Mouse (Mus musculus): ENCODE measurements around the gene Ahnak. TPM values are rescaled to one million over a fixed set of nuclear protein-coding genes. Genes with fewer than 3 reads are reported as not detected.

Gene Ahnak
- polyA plus RNA-seq, 1 experiment from 2014 or later, result 15.1 TPM

DNA sequence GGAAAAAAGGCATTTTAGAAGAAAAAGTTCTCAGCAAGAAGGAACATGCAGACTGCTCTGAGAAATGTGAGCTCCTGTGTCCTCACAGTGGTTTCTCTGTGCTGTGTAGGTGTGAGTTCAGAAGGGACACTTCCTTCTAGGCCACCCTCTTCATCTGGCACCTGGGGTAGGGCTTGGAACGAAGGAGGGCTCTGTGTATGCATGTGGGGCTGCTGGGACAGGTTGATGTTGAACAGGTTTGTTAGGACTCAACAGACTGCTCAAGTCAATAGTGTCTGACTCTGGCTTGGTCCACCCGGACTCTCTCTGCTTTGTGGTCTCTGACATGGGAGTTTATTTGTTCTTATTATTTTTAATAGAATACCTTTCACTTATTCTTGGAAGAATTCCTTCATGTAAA, 81.2 kb downstream of the Ahnak start:
- no peak for DNase-seq (ENCODE audit: low spot score)
- peaks cover 36% of the 10 kb centered on the region for H3K4me1 ChIP-seq
- WGBS, result 71% methylated on average over 2 of the region's 2 CpGs
- no peaks in the 10 kb centered on the region for H3K36me3 ChIP-seq
- H3K9me3 ChIP-seq, result no peaks in the 10 kb centered on the region
- H3K4me3 ChIP-seq, result no peak overlapping the region
- no peak overlapping the region for H3K27ac ChIP-seq
- H3K27me3 ChIP-seq (ENCODE audit: insufficient read depth, poor library complexity, severe bottlenecking), result no peaks in the 10 kb centered on the region

DNA sequence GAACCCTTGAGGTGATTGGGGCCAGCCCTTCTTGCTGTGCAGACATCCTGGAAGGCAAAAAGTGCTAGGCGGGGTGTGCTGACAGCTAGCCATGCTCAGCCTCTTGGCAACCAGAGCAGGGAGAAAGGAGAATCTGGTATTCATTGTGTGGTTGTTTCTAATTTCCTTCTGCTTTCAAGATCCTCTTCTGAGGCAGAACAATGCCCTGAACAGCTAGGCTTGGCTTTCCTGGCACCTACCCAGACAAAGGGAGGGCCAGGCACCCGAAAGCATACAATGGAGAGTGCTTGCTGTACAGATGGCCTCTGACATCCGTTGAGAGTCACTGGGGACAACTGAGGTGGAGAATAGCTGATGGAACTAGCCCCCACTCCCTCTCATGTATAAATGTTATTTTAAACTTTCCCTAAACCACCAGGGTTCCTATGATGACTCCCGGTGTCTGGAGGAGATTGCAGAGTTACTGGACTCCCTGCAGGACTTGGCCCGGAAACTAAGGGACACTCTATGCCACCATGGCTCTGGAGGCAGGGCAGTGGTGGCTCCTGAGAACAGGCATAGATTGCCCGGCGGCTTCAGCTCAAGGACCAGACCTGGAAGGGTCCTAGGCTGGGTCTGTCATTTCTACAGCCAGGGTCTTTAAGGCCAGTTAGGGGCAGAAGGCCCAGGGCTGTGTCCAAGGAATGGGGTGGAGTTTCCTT, 82.5 kb downstream of the Ahnak start:
- Histone ChIP-seq H3K27ac (peak overlapping the region; percentile 43), H3K4me1 (peaks cover 36% of the 10 kb centered on the region), H3K27me3 (ENCODE audit: insufficient read depth, poor library complexity, severe bottlenecking) (no peaks in the 10 kb centered on the region), H3K36me3 (no peaks in the 10 kb centered on the region), H3K9me3 (no peaks in the 10 kb centered on the region), H3K4me3 (no peak overlapping the region)
- DNase-seq (ENCODE audit: low spot score), result no peak
- whole genome bisulfite sequencing, result 60% methylated on average over 7 of the region's 7 CpGs

DNA sequence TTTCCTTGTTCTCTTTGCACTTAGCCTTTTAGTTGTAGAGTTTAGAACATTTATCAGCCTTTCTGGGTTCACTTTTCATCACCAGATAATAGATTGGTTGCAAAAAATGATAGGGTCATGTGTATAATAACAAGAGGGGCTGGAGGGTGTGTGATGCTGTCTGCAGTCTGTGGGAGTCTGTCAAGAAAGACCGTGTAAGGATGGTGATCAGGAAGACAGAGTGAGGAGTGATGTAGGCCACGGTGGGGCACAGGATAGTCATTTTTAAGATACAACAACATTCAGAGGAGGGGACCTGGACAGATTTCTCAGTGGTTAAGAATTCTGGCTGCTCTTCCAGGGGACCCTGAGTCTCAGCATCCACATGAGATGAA, 83.1 kb downstream of the Ahnak start:
- no peak overlapping the region for H3K4me3 ChIP-seq
- peak overlapping the region; percentile 43; the same call in 1 of the 2 replicates for H3K27ac ChIP-seq
- no peaks in the 10 kb centered on the region for H3K9me3 ChIP-seq
- DNase-seq (ENCODE audit: low spot score), result no peak
- WGBS, result 51% methylated on average over 2 of the region's 2 CpGs
- H3K4me1 ChIP-seq, result peaks cover 36% of the 10 kb centered on the region
- no peaks in the 10 kb centered on the region for H3K27me3 ChIP-seq (ENCODE audit: insufficient read depth, poor library complexity, severe bottlenecking)
- H3K36me3 ChIP-seq, result no peaks in the 10 kb centered on the region

DNA sequence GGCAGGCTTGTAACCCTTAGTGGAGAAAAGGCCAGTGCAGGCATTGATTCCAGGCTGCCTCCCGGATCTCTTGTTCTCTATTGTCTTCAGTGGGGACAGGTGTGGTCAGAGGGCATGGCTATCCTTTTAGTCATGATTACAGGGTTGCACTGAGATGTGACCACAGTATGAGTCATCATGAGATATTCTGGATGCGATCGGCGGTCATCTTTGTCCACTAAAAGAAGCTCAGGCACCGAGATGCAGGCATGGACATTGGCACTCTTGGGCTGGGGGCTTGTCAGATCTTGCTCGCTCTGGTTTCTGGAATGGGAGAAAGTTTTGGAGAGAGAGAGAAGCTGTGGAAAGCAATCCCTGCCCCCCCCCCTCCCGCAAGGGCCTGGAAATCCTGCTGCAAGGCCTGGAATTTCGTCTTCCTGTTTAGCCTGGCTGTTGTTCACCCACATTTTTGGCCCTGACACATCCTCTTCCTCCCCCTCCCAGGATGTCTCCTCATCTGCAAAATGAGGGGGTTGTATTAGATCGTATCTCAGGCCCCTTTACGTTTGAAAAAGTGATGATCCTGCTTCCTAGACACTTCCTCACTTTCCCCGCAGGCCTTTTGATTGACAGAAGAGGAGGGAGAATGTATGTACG, 84.8 kb downstream of the Ahnak start:
- no peak for DNase-seq (ENCODE audit: low spot score)
- Histone ChIP-seq H3K36me3 (no peaks in the 10 kb centered on the region), H3K4me3 (no peak overlapping the region), H3K27me3 (ENCODE audit: insufficient read depth, poor library complexity, severe bottlenecking) (no peaks in the 10 kb centered on the region), H3K4me1 (peaks cover 36% of the 10 kb centered on the region), H3K9me3 (no peaks in the 10 kb centered on the region), H3K27ac (peak overlapping the region; percentile 60)
- WGBS, result 53% methylated on average over 12 of the region's 12 CpGs

DNA sequence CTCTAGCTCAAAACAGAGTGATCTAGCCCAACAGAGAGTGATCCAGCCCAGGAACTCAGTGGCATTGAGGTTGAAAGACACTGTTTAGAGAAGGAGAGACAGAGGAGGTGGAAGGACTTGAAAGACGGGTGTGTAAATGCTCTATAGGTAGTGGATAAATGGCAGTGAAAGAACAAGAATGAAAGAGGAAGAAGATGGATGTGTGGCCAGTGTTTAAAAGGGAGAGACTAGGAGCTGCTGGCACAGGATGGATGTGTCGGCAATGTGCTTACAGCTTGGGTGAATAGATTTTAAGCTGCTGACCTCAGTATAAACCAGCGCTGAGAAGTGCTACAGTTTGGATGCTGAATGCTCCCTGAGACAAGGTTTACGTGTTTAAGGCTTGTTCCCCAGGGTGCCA, 85.3 kb downstream of the Ahnak start:
- no peaks in the 10 kb centered on the region for H3K9me3 ChIP-seq
- H3K27ac ChIP-seq, result peak overlapping the region; percentile 60
- no peak overlapping the region for H3K4me3 ChIP-seq
- H3K4me1 ChIP-seq, result peaks cover 37% of the 10 kb centered on the region
- H3K36me3 ChIP-seq, result no peaks in the 10 kb centered on the region
- WGBS, result 71% methylated on average over 4 of the region's 4 CpGs
- no peaks in the 10 kb centered on the region for H3K27me3 ChIP-seq (ENCODE audit: insufficient read depth, poor library complexity, severe bottlenecking)
- DNase-seq (ENCODE audit: low spot score), result no peak

DNA sequence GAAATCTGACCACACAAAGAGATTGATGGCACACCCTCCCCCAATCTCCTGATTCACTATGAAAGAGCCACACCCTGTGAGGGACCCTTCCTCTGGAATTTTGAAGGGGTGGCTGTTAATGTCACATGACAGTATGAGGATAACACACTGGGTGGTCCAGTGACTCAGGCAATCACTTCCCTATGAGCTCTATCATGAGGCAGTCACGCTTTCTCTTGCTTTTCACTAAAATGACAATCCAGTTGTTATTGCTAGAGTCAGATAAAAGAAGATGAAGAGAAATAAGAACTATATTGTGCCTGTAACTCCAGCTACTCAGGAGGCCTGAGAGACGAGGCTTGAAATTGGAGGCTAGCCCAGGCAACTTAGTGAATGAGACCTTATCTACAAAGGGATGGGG, 86.5 kb downstream of the Ahnak start:
- no peak overlapping the region for H3K4me3 ChIP-seq
- no peaks in the 10 kb centered on the region for H3K36me3 ChIP-seq
- H3K4me1 ChIP-seq, result peaks cover 35% of the 10 kb centered on the region
- no peaks in the 10 kb centered on the region for H3K9me3 ChIP-seq
- DNase-seq (ENCODE audit: low spot score), result no peak
- H3K27ac ChIP-seq, result no peak overlapping the region
- no peaks in the 10 kb centered on the region for H3K27me3 ChIP-seq (ENCODE audit: insufficient read depth, poor library complexity, severe bottlenecking)
- WGBS, result 76% methylated on average over 2 of the region's 2 CpGs

DNA sequence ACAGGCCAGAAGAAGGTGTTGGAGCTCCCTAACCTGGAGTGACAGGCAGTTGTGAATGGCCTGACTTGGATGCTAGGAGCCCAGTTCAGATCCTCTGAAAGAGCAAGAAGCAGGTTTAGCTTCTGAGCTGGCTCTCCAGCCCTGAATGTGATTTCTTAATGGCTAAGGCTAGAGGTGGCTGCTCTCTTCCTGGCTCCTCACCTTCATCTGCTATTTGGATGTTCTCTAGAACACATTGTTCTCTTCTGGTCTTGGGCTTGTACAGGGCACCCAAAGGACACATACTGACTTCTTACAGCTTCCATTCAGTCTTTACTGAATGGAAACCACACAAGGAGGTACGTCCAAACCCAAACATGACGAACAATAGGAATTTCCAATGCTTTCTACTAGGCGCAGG, 87.0 kb downstream of the Ahnak start:
- 92% methylated on average over 3 of the region's 3 CpGs for WGBS
- H3K27me3 ChIP-seq (ENCODE audit: insufficient read depth, poor library complexity, severe bottlenecking), result no peaks in the 10 kb centered on the region
- H3K27ac ChIP-seq, result no peak overlapping the region
- no peaks in the 10 kb centered on the region for H3K36me3 ChIP-seq
- H3K4me3 ChIP-seq, result no peak overlapping the region
- H3K9me3 ChIP-seq, result no peaks in the 10 kb centered on the region
- peaks cover 30% of the 10 kb centered on the region for H3K4me1 ChIP-seq
- no peak for DNase-seq (ENCODE audit: low spot score)

DNA sequence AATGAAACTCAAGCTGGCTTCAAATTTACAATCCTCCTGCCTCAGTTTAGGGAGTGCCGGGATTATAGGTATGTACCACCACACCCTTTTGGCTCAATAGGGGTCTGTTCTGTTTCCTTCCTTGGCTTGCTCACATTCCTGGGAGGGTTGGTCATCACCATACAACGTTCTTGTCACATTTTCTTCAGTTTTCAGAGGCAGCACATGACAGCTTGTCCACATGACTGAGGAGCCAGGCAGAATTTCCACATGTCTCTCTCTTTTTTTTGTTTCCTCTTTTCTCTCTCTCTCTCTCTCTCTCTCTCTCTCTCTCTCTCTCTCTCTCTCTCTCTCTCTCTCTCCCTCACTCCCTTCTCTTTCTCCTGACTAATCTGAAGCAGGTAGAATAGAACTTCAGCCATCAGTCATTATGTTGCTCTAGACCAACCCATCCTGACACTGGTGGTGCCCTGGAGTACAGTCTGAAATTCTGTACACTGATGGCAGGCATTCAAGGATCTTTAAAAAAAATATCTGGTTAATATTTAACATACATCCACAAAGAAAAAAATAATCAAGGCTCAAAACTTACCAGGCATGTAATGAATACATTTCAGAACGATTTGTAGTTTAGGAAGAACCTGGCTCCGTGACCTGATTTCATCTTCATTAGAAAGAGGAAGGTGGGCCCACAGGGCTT, 88.0 kb downstream of the Ahnak start:
- no peaks in the 10 kb centered on the region for H3K36me3 ChIP-seq
- peaks cover 25% of the 10 kb centered on the region for H3K4me1 ChIP-seq
- 65% methylated on average over 4 of the region's 4 CpGs for WGBS
- H3K27ac ChIP-seq, result no peak overlapping the region
- no peak for DNase-seq (ENCODE audit: low spot score)
- no peak overlapping the region for H3K4me3 ChIP-seq
- H3K27me3 ChIP-seq (ENCODE audit: insufficient read depth, poor library complexity, severe bottlenecking), result no peaks in the 10 kb centered on the region
- no peaks in the 10 kb centered on the region for H3K9me3 ChIP-seq

DNA sequence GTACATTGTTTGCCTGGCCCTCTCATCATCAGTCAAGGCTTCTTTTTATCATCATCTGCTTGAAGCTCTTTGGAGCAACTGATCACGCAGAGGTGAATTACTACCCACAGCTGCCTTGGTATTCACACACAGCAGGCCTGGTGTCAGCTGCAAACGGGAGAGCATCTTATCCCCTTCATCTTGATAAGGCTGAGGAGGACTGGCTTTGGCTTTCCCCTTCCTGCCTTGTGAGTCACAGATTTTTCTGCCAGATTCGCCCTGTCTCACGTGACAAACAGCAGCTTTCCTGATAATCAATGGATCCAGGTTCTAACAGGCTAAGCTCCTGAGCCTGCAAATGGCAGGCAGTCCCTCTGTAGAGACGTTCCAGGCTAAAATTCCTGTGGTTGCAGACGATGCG, 90.8 kb downstream of the Ahnak start:
- H3K4me1 ChIP-seq, result peaks cover 28% of the 10 kb centered on the region
- DNase-seq (ENCODE audit: low spot score), result no peak
- 19% methylated on average over 7 of the region's 7 CpGs for WGBS
- H3K36me3 ChIP-seq, result no peaks in the 10 kb centered on the region
- H3K27ac ChIP-seq, result no peak overlapping the region
- H3K9me3 ChIP-seq, result no peaks in the 10 kb centered on the region
- H3K4me3 ChIP-seq, result no peak overlapping the region
- H3K27me3 ChIP-seq (ENCODE audit: insufficient read depth, poor library complexity, severe bottlenecking), result no peaks in the 10 kb centered on the region

DNA sequence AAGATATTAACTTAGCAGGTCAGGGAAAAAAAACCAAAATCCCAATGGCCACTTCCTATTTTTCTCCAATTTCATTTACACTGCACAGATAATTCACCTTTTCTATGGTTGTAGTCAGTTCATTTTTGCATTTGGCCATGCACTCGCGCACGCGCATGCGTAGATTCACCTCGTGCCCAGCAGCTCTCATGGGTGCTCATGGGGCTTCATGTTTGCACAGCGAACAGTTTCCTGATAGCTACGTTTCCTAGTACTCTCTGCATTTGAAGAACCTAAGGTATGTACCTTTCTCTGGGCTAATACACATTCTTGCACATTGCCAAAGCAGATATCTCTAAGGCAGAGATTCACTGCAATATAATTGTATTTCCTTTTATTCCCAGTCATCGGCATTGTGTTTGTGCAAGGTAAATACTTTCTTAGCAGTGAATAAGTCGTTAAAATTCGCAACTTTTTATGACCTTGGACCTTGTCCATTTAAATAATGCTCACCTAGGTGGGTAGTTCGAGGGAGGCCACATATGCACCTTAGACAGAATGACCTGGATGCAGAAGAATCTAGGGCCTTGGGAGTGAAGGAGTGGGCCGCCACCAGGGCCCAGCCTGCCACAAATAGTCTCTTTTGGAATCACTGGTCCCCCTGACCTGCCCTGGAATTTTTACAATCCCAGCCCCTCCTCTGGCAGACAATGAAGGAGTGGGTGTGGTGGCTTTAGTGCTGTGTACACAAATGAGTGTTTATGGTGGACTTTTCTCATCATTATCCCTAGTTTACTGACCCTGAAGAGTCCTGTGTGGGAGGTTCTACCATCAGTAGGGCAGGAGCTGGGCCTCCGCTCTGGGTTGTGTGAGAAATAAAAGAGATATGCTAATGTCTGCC, 92.5 kb downstream of the Ahnak start:
- Histone ChIP-seq H3K4me3 (0 out of 2 replicates have a peak overlapping the region, but pooled peaks have one; percentile 33), H3K4me1 (peaks cover 28% of the 10 kb centered on the region), H3K9me3 (no peaks in the 10 kb centered on the region), H3K27ac (peak overlapping the region; percentile 54; the same call in 1 of the 2 replicates), H3K27me3 (ENCODE audit: insufficient read depth, poor library complexity, severe bottlenecking) (no peaks in the 10 kb centered on the region), H3K36me3 (no peaks in the 10 kb centered on the region)
- WGBS, result 84% methylated on average over 14 of the region's 14 CpGs
- no peak for DNase-seq (ENCODE audit: low spot score)

DNA sequence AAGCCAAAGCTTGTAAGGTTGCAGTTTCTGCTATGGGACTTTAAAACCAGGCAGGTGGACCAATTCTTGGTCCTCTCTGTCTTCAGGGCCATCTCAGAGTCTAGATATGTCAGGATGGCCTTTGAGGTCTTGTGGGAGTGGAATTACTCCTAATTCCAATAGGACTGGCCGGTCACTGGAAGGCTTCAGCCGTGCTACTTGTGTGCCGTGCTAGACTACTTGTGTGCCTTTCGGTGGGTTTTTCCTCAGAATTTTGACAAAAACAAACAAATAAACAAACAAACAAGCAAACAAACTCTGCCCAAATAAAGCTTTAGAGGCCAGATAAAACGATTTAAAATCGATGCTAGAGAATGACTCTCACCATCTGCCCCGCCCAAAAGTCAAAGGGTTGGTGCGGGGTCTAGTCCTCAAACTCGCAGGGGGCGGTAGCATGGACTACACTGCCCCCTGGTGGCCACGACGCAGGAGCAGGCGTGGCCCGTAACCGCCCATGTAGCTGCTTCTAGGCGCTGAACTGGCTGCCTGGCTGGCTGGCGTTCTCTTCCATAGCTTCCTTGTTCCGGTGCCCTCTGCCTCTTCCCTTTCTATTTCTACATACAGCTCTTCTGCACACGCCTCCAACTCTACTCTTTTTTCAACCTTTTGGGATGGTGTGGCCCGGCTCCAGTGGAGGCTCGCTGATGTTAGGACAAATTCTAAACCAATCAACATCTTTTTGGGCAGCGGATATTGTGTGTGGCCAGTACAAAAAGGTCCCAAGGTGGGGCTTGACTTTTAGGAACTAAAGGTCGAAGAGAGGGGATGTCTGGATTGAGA, 93.3 kb downstream of the Ahnak start:
- H3K27ac ChIP-seq, result peak overlapping the region; percentile 54; the same call in 1 of the 2 replicates
- peak; percentile 92 for DNase-seq (ENCODE audit: low spot score)
- H3K4me1 ChIP-seq, result peaks cover 28% of the 10 kb centered on the region
- H3K9me3 ChIP-seq, result no peaks in the 10 kb centered on the region
- no peaks in the 10 kb centered on the region for H3K36me3 ChIP-seq
- 19% methylated on average over 23 of the region's 23 CpGs for WGBS
- peak overlapping the region; percentile 33 for H3K4me3 ChIP-seq
- H3K27me3 ChIP-seq (ENCODE audit: insufficient read depth, poor library complexity, severe bottlenecking), result no peaks in the 10 kb centered on the region

DNA sequence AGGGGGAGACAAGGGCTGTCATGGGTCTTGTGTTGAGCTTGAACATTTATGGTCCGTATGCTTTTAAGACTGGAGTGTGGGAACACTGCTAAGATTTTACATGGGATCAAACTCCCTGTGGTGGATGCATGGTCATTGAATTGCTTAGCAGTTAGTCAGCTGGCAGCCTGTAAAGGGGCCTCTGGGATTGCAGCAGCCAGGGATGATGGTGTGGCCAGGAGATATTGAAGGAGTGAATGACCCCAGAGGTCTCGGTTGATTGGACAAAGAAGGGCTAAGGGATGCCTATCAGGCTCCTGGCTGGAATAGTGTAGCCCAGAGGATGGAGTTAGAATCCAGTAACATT, 93.9 kb downstream of the Ahnak start:
- DNase-seq (ENCODE audit: low spot score), result no peak
- Histone ChIP-seq H3K9me3 (no peaks in the 10 kb centered on the region), H3K27ac (peak overlapping the region; percentile 54; the same call in 1 of the 2 replicates), H3K27me3 (ENCODE audit: insufficient read depth, poor library complexity, severe bottlenecking) (no peaks in the 10 kb centered on the region), H3K4me3 (no peak overlapping the region), H3K4me1 (peaks cover 28% of the 10 kb centered on the region), H3K36me3 (no peaks in the 10 kb centered on the region)
- 65% methylated on average over 2 of the region's 2 CpGs for WGBS
